Mouse (Mus musculus): ENCODE results near the gene Gm20716.

The Gm20716 gene

Small RNAs within 50 kb of the gene (microRNA-seq; reads per million reads assigned to microRNA genes)
- 0 reads per million in 2 experiments for gene Gm24561

Data from adrenal gland (tissue).